Mouse (Mus musculus) cortical plate, adult 2 months (tissue): Measurements from ENCODE around the gene Tex21.

Source experiments
- CTCF ChIP-seq: fragments of 200-500 bp; IDR thresholded peaks from 2 replicates; pipeline ENCODE4 v1.5.1; 2011; ENCODE audit warnings: mild to moderate bottlenecking, control low read depth, low read length; ENCODE audit not compliant: insufficient read depth; ENCODE audit errors: extremely low read depth
- POLR2A ChIP-seq: fragments of 200-500 bp; IDR thresholded peaks from 2 replicates; pipeline ENCODE4 v1.6.1; 2011; ENCODE audit warnings: mild to moderate bottlenecking, low read length, control low read depth; ENCODE audit not compliant: insufficient read depth; ENCODE audit errors: extremely low read depth

DNA sequence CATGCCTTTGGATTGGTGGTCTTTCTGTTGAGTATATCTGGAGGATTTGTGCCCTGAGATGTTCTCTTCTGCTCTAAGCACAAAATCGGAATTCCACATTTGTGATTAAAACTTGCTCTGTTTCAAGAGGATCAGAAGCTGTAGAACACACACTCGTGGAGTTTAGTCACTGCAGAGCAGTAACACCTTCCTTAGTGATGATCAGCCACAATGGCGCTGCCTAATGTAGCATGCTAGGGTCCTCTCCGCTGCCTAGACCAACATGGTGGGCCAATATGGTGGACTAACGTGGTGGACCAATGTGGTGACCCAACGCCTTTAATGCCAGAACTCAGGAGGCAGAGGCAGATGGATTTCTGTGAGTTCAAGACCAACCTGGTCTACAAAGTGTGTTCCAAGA, 63.7 kb downstream of the Tex21 start:
- no peak for TF ChIP-seq POLR2A
- no peak for TF ChIP-seq CTCF
